Mouse (Mus musculus) ES-E14 (cell line): ENCODE data around the gene Trpv2. TPM values are rescaled to one million over a fixed set of nuclear protein-coding genes. Genes with fewer than 3 reads are reported as not detected.

Experiments used
- DNase-seq: peaks from one replicate; pipeline ENCODE4 v3.0.0-alpha.2; 2013; ENCODE audit warnings: low read depth, low spot score
- H3K27ac ChIP-seq: 2 replicates; pipeline ENCODE4 v1.5.1; 2012; ENCODE audit warnings: low read depth, mild to moderate bottlenecking, low read length, moderate library complexity, mixed read lengths; ENCODE audit not compliant: poor library complexity, insufficient read depth, severe bottlenecking
- H3K36me3 ChIP-seq: 2 replicates; pipeline ENCODE4 v1.6.1; 2012; ENCODE audit warnings: mild to moderate bottlenecking, low read length, moderate library complexity, mixed read lengths; ENCODE audit not compliant: control insufficient read depth, poor library complexity, insufficient read depth, severe bottlenecking
- H3K4me1 ChIP-seq, 2 experiments: fragments of 150-350 bp in 1 of 2; sonication (generic) in 1 of 2; 2 replicates each; pipeline ENCODE4 v1.6.1; 2012; ENCODE audit warnings: low read length in 2 of 2, mild to moderate bottlenecking in 1 of 2, mixed read lengths in 1 of 2; ENCODE audit not compliant: control insufficient read depth in 2 of 2, insufficient read depth in 2 of 2, poor library complexity in 1 of 2
- H3K4me3 ChIP-seq, 2 experiments: fragments of 150-350 bp in 1 of 2; sonication (generic) in 1 of 2; 2 replicates each; pipeline ENCODE4 v1.5.1; 2012; ENCODE audit warnings: low read length in 2 of 2, low read depth in 1 of 2, mild to moderate bottlenecking in 1 of 2, mixed read lengths in 1 of 2; ENCODE audit not compliant: insufficient read depth in 1 of 2, poor library complexity in 1 of 2, severe bottlenecking in 1 of 2
- H3K9ac ChIP-seq: 2 replicates; pipeline ENCODE4 v1.6.1; 2012; ENCODE audit warnings: low read depth, mild to moderate bottlenecking, low read length, mixed read lengths; ENCODE audit not compliant: poor library complexity, insufficient read depth, severe bottlenecking
- H3K9me3 ChIP-seq: fragments of 150-350 bp; sonication (generic); 2 replicates; pipeline ENCODE4 v1.6.1; 2012; ENCODE audit warnings: low read depth, mild to moderate bottlenecking, low read length; ENCODE audit not compliant: control insufficient read depth, insufficient read depth
- CHD2 ChIP-seq: IDR thresholded peaks from 2 replicates; pipeline ENCODE4 v1.6.1; 2014; ENCODE audit warnings: mild to moderate bottlenecking, low read depth, low read length, inconsistent platforms
- HCFC1 ChIP-seq: IDR thresholded peaks from 2 replicates; pipeline ENCODE4 v1.6.1; 2012; ENCODE audit warnings: low read length, inconsistent platforms, borderline replicate concordance; ENCODE audit not compliant: insufficient read depth
- MAFK ChIP-seq: IDR thresholded peaks from 2 replicates; pipeline ENCODE4 v1.6.1; 2014; ENCODE audit warnings: mild to moderate bottlenecking, low read depth, low read length, inconsistent platforms; ENCODE audit not compliant: insufficient read depth
- ZC3H11A ChIP-seq: IDR thresholded peaks from 2 replicates; pipeline ENCODE4 v1.6.1; 2012; ENCODE audit warnings: low read depth, mild to moderate bottlenecking, inconsistent platforms, low read length, borderline replicate concordance
- ZNF384 ChIP-seq: IDR thresholded peaks from 2 replicates; pipeline ENCODE4 v1.6.1; 2012; ENCODE audit warnings: low read depth, low read length, inconsistent platforms
- in situ Hi-C, 2 experiments: fragments of 600-800 bp; cut with MboI; formaldehyde crosslinking; loops; one replicate each; pipeline ENCODE4 v1.15.1; 2025; ENCODE audit warnings: low sequenced_read_pairs in 2 of 2, inconsistent platforms in 1 of 2; ENCODE audit not compliant: unreplicated experiment in 2 of 2
- total RNA-seq: library from RNA; depleted of rRNA; stranded (reverse); fragments of 300-350 nt; gene quantifications from 2 replicates; pipeline ENCODE4 v1.2.3, GENCODE M21; 2012

Trpv2 gene
- total RNA-seq, 1 experiment, result 9.8 TPM

DNA sequence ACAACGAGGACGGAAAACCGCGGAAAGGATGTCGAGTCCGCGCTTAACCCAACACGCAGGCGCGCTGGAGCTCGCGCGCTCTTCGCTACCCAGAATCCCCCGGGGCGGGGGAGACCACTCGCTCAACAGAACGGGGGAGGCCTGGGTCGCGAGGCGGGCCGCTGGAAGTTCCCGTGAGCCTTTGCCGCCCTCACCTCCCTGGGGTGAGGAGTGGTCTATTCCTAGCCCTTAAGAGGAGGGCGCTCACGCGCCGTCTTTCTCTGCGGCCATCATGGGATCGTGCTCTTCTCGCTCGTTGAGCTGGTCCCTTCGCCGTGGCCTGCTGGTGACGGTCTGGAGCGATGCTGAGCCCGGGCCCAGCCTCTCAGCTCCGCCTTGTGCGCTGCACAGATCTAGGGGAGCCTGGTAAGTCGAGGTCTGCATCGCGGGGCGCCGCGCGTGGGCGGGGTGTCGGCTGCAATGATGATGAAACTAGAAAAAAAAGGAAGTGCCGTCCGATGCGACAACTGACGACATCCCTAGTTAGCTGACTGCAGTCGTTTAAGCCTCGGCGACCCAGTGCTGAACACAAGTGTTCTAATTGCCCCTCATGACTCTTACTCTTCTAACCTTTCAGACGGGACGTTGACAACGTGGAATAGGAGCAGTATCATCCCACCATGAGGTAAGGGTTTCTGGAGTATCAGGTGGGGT is 28.5 kb downstream of the Trpv2 start:
- TF ChIP-seq HCFC1 (peak; percentile 82; the same call in 1 of the 2 replicates), ZC3H11A (no peak)
- in situ Hi-C loops, result no loop called here
- Histone ChIP-seq H3K27ac (peak overlapping the region; percentile 95), H3K36me3 (peaks cover 47% of the 10 kb centered on the region), H3K4me1 (peaks cover 0 to 13% of the 10 kb centered on the region in 2 experiments; a peak in 2 of 4 replicates), H3K9ac (peak overlapping the region; percentile 100), H3K9me3 (no peaks in the 10 kb centered on the region), H3K4me3 (peak overlapping the region; percentile 77 to 98)
- peak; percentile 94 for DNase-seq

DNA sequence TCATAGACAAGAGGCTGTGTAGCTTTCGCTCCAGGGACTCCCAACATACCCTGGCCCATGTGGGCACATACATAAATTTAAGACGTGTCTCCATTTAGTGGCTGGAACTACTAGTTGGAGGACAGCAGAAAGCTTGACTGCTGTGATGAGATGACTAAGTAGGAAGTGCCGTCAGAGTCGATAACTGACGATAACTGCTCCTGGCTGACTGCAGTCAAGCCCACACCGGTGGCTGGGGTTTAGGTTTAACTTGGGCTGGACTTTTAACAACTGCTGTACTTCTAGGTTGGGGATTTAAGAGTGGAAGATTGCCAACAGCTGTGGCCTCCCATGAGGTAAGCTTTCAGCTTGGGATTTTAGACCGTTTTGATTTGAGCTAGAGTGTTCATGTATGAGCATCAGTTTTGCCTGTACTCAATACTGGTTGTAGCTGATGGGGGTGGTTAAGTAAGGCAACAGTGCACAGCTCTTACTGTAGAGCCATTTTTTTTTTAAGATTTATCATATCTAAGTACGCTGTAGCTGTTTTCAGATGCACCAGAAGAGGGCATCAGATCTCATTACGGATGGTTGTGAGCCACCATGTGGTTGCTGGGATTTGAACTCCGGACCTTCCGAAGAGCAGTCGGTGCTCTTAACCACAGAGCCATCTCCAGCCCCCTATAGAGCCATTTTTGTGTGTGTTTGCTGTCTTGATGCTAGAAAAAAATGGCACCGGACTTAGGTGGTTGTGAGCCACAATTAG is 29.2 kb downstream of the Trpv2 start:
- peaks cover 0 to 13% of the 10 kb centered on the region in 2 experiments; a peak in 2 of 4 replicates for H3K4me1 ChIP-seq
- H3K9ac ChIP-seq, result peak overlapping the region; percentile 100
- H3K27ac ChIP-seq, result peak overlapping the region; percentile 95
- in situ Hi-C loops, result no loop called here
- no peaks in the 10 kb centered on the region for H3K9me3 ChIP-seq
- no peak for DNase-seq
- H3K4me3 ChIP-seq, result peak overlapping the region; percentile 77 to 98
- peaks cover 47% of the 10 kb centered on the region for H3K36me3 ChIP-seq
- TF ChIP-seq ZNF384, result no peak
- TF ChIP-seq CHD2, result 0 out of 2 replicates have a peak, but pooled peaks have one; percentile 3
- no peak for TF ChIP-seq HCFC1
- no peak for TF ChIP-seq MAFK

DNA sequence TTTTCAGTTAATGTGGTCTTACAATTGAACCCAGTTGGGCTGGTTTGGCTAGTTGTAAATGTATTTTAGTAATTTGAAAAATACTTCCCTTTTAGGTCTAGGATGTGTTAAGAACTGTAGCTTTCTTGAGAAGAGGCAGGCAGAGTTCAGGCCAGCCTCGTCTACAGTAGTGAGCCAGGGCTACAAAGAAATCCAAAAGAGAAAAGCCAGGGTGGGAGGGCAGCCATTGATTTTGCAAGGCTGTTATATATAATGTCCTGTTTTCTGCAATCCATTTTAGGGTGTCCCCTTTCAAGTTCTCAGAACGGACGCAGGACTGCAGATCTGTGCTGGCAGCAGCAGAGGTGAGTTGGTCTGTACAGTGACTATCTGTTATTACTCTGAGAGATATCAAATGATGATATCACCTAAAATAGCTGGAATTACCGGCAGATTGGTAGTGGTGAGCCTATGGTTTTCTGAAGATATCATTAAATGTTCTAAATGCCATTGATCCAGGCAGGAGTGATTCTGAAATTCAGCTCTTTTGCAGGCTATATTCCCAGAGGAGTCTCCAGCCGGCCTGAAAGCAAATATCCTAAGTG is 29.9 kb downstream of the Trpv2 start:
- Histone ChIP-seq H3K36me3 (peaks cover 47% of the 10 kb centered on the region), H3K27ac (peak overlapping the region; percentile 95; the same call in 1 of the 2 replicates), H3K9ac (peak overlapping the region; percentile 100), H3K9me3 (no peaks in the 10 kb centered on the region), H3K4me3 (peak overlapping the region; percentile 77 to 98), H3K4me1 (peaks cover 0 to 15% of the 10 kb centered on the region in 2 experiments; a peak in 2 of 4 replicates)
- no peak for TF ChIP-seq ZNF384
- TF ChIP-seq ZC3H11A, result no peak
- TF ChIP-seq CHD2, result no peak
- no peak for TF ChIP-seq HCFC1
- no peak for TF ChIP-seq MAFK
- in situ Hi-C loops, result no loop called here
- no peak for DNase-seq

DNA sequence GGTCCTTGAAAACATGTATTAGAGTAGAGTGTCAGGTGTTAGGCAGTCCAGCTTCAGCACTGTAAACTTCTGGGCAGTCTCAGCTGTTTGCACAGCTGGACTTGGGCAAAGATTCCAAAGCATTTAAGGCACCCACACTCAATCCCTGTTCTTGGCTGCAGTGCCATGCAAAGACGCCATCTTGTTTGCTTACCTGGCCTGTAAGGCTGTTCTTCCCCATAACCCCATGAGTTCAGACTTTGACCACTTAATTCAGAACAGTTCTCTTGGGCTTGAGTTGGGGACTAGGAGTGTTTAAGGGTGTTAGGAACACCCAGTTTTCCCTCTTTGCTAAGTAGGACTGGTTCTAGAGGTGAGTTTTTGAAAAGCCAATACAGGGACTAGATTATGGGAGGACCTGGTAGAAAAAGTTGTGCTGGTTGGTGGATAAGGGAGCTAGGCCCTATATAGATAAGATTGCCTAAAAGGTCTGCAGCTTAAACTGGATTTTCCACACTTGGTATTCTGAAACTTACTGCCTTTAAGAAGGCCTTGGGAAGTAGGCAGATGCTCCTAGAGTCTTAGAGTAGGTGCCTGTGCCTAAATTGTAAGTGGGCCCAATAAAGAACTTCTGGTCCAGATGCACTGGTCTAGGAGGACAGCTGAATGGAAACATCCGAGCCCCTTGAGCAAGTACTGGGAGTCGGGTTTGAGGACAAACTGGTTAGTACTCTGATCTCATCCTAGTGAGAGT is 30.8 kb downstream of the Trpv2 start:
- peak overlapping the region; percentile 77 to 98 for H3K4me3 ChIP-seq
- peak overlapping the region; percentile 100 for H3K9ac ChIP-seq
- in situ Hi-C loops, result no loop called here
- H3K27ac ChIP-seq, result peak overlapping the region; percentile 76; the same call in 1 of the 2 replicates
- DNase-seq, result no peak
- no peaks in the 10 kb centered on the region for H3K9me3 ChIP-seq
- peaks cover 0 to 15% of the 10 kb centered on the region in 2 experiments; a peak in 2 of 4 replicates for H3K4me1 ChIP-seq
- H3K36me3 ChIP-seq, result peaks cover 47% of the 10 kb centered on the region
- TF ChIP-seq ZNF384 (no peak), CHD2 (peak; percentile 5; the same call in 1 of the 2 replicates), MAFK (no peak), HCFC1 (no peak)
